Mouse (Mus musculus) lung, adult 2 months (tissue): ENCODE data around the gene Gpr141.

Experiments
- CTCF ChIP-seq: fragments of 200-500 bp; IDR thresholded peaks from 2 replicates; pipeline ENCODE4 v1.5.1; 2011; ENCODE audit warnings: mild to moderate bottlenecking, low read length, control low read depth; ENCODE audit not compliant: insufficient read depth
- POLR2A ChIP-seq: fragments of 200-500 bp; IDR thresholded peaks from 2 replicates; pipeline ENCODE4 v1.6.1; 2011; ENCODE audit warnings: low read depth, mild to moderate bottlenecking, control low read depth, low read length, borderline replicate concordance; ENCODE audit errors: extremely low read depth

DNA sequence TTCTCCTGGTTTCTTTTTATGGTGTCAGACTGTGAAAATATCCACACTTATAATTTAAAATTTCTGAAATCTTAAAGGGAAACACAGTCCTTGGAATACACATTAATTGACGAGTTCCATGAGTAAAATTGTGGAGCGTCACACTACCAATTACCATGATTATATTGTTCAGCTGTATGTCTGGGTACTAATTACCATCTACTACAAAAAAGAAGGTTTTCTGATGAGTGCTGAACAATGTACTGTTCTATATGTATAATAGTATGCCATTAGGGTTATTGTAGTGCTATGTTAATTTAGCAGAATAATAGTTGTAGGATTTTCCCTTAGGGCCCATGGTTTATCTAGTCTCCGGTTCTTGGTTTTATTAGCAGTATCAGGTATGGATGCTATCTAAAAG is 29.1 kb downstream of the Gpr141 start:
- no peak for TF ChIP-seq POLR2A
- TF ChIP-seq CTCF = no peak
